Mouse (Mus musculus) E14TG2a.4 (cell line): ENCODE data around the gene Gm9999.

Experiments used
- H3K27me3 ChIP-seq: 2 replicates; pipeline ENCODE4 v1.6.1; 2014; ENCODE audit warnings: low read length, control low read depth; ENCODE audit not compliant: insufficient read depth
- H3K36me3 ChIP-seq: 2 replicates; pipeline ENCODE4 v1.6.1; 2014; ENCODE audit warnings: low read length, control low read depth; ENCODE audit not compliant: insufficient read depth
- H3K4me1 ChIP-seq: replicated peaks from 2 replicates; pipeline ENCODE4 v1.6.1; 2014; ENCODE audit warnings: low read depth, low read length, control low read depth
- H3K4me3 ChIP-seq: replicated peaks from 2 replicates; pipeline ENCODE4 v1.5.1; 2014; ENCODE audit warnings: mild to moderate bottlenecking, low read length
- H3K9me3 ChIP-seq: 2 replicates; pipeline ENCODE4 v1.6.1; 2014; ENCODE audit warnings: low read length, control low read depth
- CTCF ChIP-seq: conservative IDR thresholded peaks from 2 replicates; pipeline ENCODE4 v1.5.1; 2014; ENCODE audit warnings: low read length
- NANOG ChIP-seq: IDR thresholded peaks from 2 replicates; pipeline ENCODE4 v1.6.1; 2014; ENCODE audit warnings: borderline replicate concordance, low read length, mixed read lengths
- POU5F1 ChIP-seq: IDR thresholded peaks from 2 replicates; pipeline ENCODE4 v1.6.1; 2014; ENCODE audit warnings: low read length, borderline replicate concordance

The Gm9999 gene

GRCm38 (mm10) chr7:47003411-47004115 is 20.2 kb downstream of the Gm9999 start:
- no peaks in the 10 kb centered on the region for H3K27me3 ChIP-seq
- peaks cover 30% of the 10 kb centered on the region for H3K4me1 ChIP-seq
- peaks cover 13% of the 10 kb centered on the region for H3K36me3 ChIP-seq
- no peaks in the 10 kb centered on the region for H3K9me3 ChIP-seq
- no peak overlapping the region for H3K4me3 ChIP-seq
- TF ChIP-seq CTCF (no peak), NANOG (no peak), POU5F1 (no peak)

- Histone ChIP-seq H3K4me3 (peak overlapping the region; percentile 92), H3K4me1 (peaks cover 41% of the 10 kb centered on the region), H3K27me3 (no peaks in the 10 kb centered on the region), H3K9me3 (no peaks in the 10 kb centered on the region), H3K36me3 (no peaks in the 10 kb centered on the region)
- TF ChIP-seq NANOG = no peak
- no peak for TF ChIP-seq CTCF
- no peak for TF ChIP-seq POU5F1
These were observed 23.9 kb downstream of the Gm9999 start for GRCm38 (mm10) chr7:47007109-47007780.

GRCm38 (mm10) chr7:47007818-47008167 is 24.4 kb downstream of the Gm9999 start:
- Histone ChIP-seq H3K4me1 (peaks cover 41% of the 10 kb centered on the region), H3K9me3 (no peaks in the 10 kb centered on the region), H3K27me3 (no peaks in the 10 kb centered on the region), H3K4me3 (peak overlapping the region; percentile 92), H3K36me3 (no peaks in the 10 kb centered on the region)
- no peak for TF ChIP-seq NANOG
- peak; percentile 30 for TF ChIP-seq CTCF
- no peak for TF ChIP-seq POU5F1

GRCm38 (mm10) chr7:47008168-47008993 is 25.0 kb downstream of the Gm9999 start, which contains the start of gene Spty2d1:
TSS of gene Spty2d1 (minus strand) at chr7:47008411.
- Histone ChIP-seq H3K4me3 (peak within 1 kb of the TSS; percentile 92), H3K4me1 (peaks cover 41% of the 10 kb centered on the region), H3K9me3 (no peaks in the 10 kb centered on the region), H3K27me3 (no peaks in the 10 kb centered on the region), H3K36me3 (no peaks in the 10 kb centered on the region)
- TF ChIP-seq CTCF (no peak), POU5F1 (no peak), NANOG (no peak)

- Histone ChIP-seq H3K4me3 (0 out of 2 replicates have a peak overlapping the region, but pooled peaks have one; percentile 13), H3K4me1 (peaks cover 63% of the 10 kb centered on the region), H3K27me3 (no peaks in the 10 kb centered on the region), H3K36me3 (no peaks in the 10 kb centered on the region), H3K9me3 (no peaks in the 10 kb centered on the region)
- TF ChIP-seq CTCF (no peak), NANOG (no peak), POU5F1 (no peak)
These were observed 29.9 kb downstream of the Gm9999 start for GRCm38 (mm10) chr7:47013131-47013767.

- Histone ChIP-seq H3K4me3 (peak overlapping the region; percentile 32), H3K36me3 (no peaks in the 10 kb centered on the region), H3K9me3 (no peaks in the 10 kb centered on the region), H3K27me3 (no peaks in the 10 kb centered on the region), H3K4me1 (peaks cover 63% of the 10 kb centered on the region)
- TF ChIP-seq POU5F1 = no peak
- TF ChIP-seq CTCF = no peak
- no peak for TF ChIP-seq NANOG
These were observed 31.4 kb downstream of the Gm9999 start for GRCm38 (mm10) chr7:47014564-47015389.

GRCm38 (mm10) chr7:47015390-47016065 is 32.1 kb downstream of the Gm9999 start:
- TF ChIP-seq CTCF (peak; percentile 38), POU5F1 (no peak)
- no peaks in the 10 kb centered on the region for H3K36me3 ChIP-seq
- no peaks in the 10 kb centered on the region for H3K27me3 ChIP-seq
- peak overlapping the region; percentile 32 for H3K4me3 ChIP-seq
- no peaks in the 10 kb centered on the region for H3K9me3 ChIP-seq
- peaks cover 59% of the 10 kb centered on the region for H3K4me1 ChIP-seq
